Comparison of ENCODE assay signal across 18 mouse cellular contexts in the genomic region with DNA sequence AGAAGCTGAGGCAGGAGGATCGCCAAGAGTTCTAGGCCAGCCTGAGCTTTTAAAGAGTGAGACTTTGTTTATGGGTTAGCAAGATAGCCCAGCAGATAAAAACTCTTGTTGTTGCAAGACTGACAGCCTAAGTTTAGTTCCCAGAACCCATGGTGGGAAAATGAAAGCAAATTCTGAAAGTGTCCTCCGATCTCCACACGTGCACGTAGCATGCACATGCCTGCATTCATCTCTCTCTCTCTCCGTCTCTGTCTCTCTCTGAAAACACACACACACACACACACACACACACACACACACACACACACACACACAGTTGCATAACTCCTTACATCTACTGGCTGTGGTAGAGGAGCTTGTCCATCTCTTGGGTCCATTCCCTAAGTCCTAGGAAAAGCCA.
DNase-seq lines count a peak whose midpoint lies in the region; ATAC-seq and TF ChIP-seq lines count a peak whose summit lies in the region.
"Had no signal": no experiment of that assay in that cellular context is flagged by ENCODE, and none has a peak within 500 bp of the region (broad histone marks: within the 10 kb centered on the region; RNA-seq: fewer than 3 reads in every experiment).

No protein-coding gene starts in this region.

- no peaks in the 10 kb centered on the region for H3K79me2 ChIP-seq in CH12.LX (replicated peaks; ENCODE audit: control insufficient read depth, extremely low read depth, insufficient read depth, poor library complexity, severe bottlenecking)

- H3K4me2 ChIP-seq in forebrain, embryonic 13.5 days = no peak overlapping the region
- no peak overlapping the region for H3K4me2 ChIP-seq in limb, embryonic 13.5 days (replicated peaks)
- peak overlapping the region; percentile 54 for H3K4me2 ChIP-seq in CH12.LX (ENCODE audit: insufficient read depth, low read depth, poor library complexity, severe bottlenecking)
- H3K4me2 ChIP-seq: embryonic facial prominence, embryonic 12.5 days; forebrain, embryonic 12.5 days; heart, embryonic 12.5 days; hindbrain, embryonic 15.5 days had no signal

- DNase-seq in forebrain, embryonic 10.5 days (ENCODE audit: extremely low spot score, low spot score) = peak; percentile 9
- DNase-seq in limb, embryonic 10.5 days (ENCODE audit: low spot score) = no peak
- no peak for DNase-seq in CH12.LX (ENCODE audit: extremely low read depth)
- peak; percentile 7 for DNase-seq in induced T-regulatory cell, adult 2 months (ENCODE audit: low read depth)
- no peak for DNase-seq in cerebellum, adult 18-20 months
- DNase-seq: adrenal gland, postnatal 25 days; B cell, adult 2 months; cerebellum, adult 2 months; cerebellum, postnatal 10 days; forebrain, postnatal 0 days; gastrocnemius, postnatal 14 days had no signal

- dilution Hi-C loops in CH12.LX (cut with MboI; ENCODE audit: extremely low pct_ligation_motif_present, extremely low pct_unique_long_range_greater_than_20kb, low sequenced_read_pairs) = no loop called here

- H3K4me3 ChIP-seq in forebrain, embryonic 10.5 days = no peak overlapping the region
- no peak overlapping the region for H3K4me3 ChIP-seq in forebrain, embryonic 13.5 days
- no peak overlapping the region for H3K4me3 ChIP-seq in limb, embryonic 13.5 days
- H3K4me3 ChIP-seq in limb, embryonic 10.5 days = no peak overlapping the region
- peak overlapping the region in 1 of 3 experiments; percentile 16 for H3K4me3 ChIP-seq in CH12.LX (replicated peaks in 1 of 3; ENCODE audit: low read depth in 2 of 3, low read length in 2 of 3, poor library complexity in 1 of 3)
- H3K4me3 ChIP-seq: embryonic facial prominence, embryonic 12.5 days; forebrain, embryonic 12.5 days; heart, embryonic 12.5 days; hindbrain, embryonic 15.5 days had no signal

- peaks cover 32% of the 10 kb centered on the region for H3K4me1 ChIP-seq in forebrain, embryonic 10.5 days
- H3K4me1 ChIP-seq in forebrain, embryonic 13.5 days = peaks cover 10% of the 10 kb centered on the region
- H3K4me1 ChIP-seq in limb, embryonic 13.5 days = no peaks in the 10 kb centered on the region
- H3K4me1 ChIP-seq in limb, embryonic 10.5 days = peaks cover 13% of the 10 kb centered on the region
- peaks cover 6 to 25% of the 10 kb centered on the region in 2 experiments for H3K4me1 ChIP-seq in CH12.LX (ENCODE audit: control insufficient read depth in 1 of 2, insufficient read depth in 2 of 2)
- H3K4me1 ChIP-seq: embryonic facial prominence, embryonic 12.5 days; heart, embryonic 12.5 days had no signal

- TF ChIP-seq POLR2A in CH12.LX (IDR thresholded peaks at IDR 0.05; ENCODE audit: low read depth, low read length) = no peak

- no peak for TF ChIP-seq EP300 in CH12.LX (IDR thresholded peaks at IDR 0.05; ENCODE audit: low read length)

- H3K27me3 ChIP-seq in forebrain, embryonic 10.5 days (ENCODE audit: poor library complexity, severe bottlenecking) = 0 out of 2 replicates have a peak, but pooled peaks cover 10% of the 10 kb centered on the region
- H3K27me3 ChIP-seq in forebrain, embryonic 13.5 days = 0 out of 2 replicates have a peak, but pooled peaks cover 4% of the 10 kb centered on the region
- H3K27me3 ChIP-seq in limb, embryonic 13.5 days = no peaks in the 10 kb centered on the region; the same call in 1 of the 2 replicates
- H3K27me3 ChIP-seq in limb, embryonic 10.5 days (ENCODE audit: low read depth, poor library complexity, severe bottlenecking) = no peaks in the 10 kb centered on the region
- H3K27me3 ChIP-seq in CH12.LX (replicated peaks) = peaks cover 2% of the 10 kb centered on the region
- H3K27me3 ChIP-seq: embryonic facial prominence, embryonic 12.5 days; heart, embryonic 12.5 days; hindbrain, embryonic 15.5 days had no signal

- H3K9ac ChIP-seq in forebrain, embryonic 13.5 days = no peak overlapping the region
- no peak overlapping the region for H3K9ac ChIP-seq in limb, embryonic 13.5 days
- H3K9ac ChIP-seq in CH12.LX (ENCODE audit: insufficient read depth, low read depth) = no peak overlapping the region
- H3K9ac ChIP-seq: embryonic facial prominence, embryonic 12.5 days; forebrain, embryonic 12.5 days; forebrain, postnatal 0 days; heart, embryonic 12.5 days; hindbrain, embryonic 15.5 days had no signal

- H3K27ac ChIP-seq in forebrain, embryonic 10.5 days = peak overlapping the region; percentile 66; the same call in 1 of the 2 replicates
- H3K27ac ChIP-seq in forebrain, embryonic 13.5 days = no peak overlapping the region
- H3K27ac ChIP-seq in limb, embryonic 13.5 days = no peak overlapping the region
- no peak overlapping the region for H3K27ac ChIP-seq in limb, embryonic 10.5 days
- no peak overlapping the region for H3K27ac ChIP-seq in CH12.LX (ENCODE audit: insufficient read depth, low read depth)
- H3K27ac ChIP-seq: embryonic facial prominence, embryonic 12.5 days; forebrain, embryonic 12.5 days; hindbrain, embryonic 15.5 days had no signal

- no peaks in the 10 kb centered on the region for H3K36me3 ChIP-seq in forebrain, embryonic 10.5 days (replicated peaks)
- no peaks in the 10 kb centered on the region for H3K36me3 ChIP-seq in forebrain, embryonic 13.5 days (ENCODE audit: poor library complexity, severe bottlenecking)
- H3K36me3 ChIP-seq in limb, embryonic 13.5 days = no peaks in the 10 kb centered on the region
- H3K36me3 ChIP-seq in limb, embryonic 10.5 days = no peaks in the 10 kb centered on the region
- no peaks in the 10 kb centered on the region for H3K36me3 ChIP-seq in CH12.LX (replicated peaks in 1 of 2; ENCODE audit: control insufficient read depth in 1 of 2, insufficient read depth in 1 of 2, low read length in 1 of 2)
- H3K36me3 ChIP-seq: embryonic facial prominence, embryonic 12.5 days; forebrain, embryonic 12.5 days; heart, embryonic 12.5 days; hindbrain, embryonic 15.5 days had no signal

- no peak for ATAC-seq in forebrain, embryonic 13.5 days
- ATAC-seq in limb, embryonic 13.5 days (ENCODE audit: low FRiP score, low read depth) = peak; percentile 22; the same call in 1 of the 2 replicates
- ATAC-seq: CD4-positive, CD25-positive, alpha-beta regulatory T cell, adult 4 months had no signal

- H3K9me3 ChIP-seq in forebrain, embryonic 10.5 days = no peaks in the 10 kb centered on the region
- no peaks in the 10 kb centered on the region for H3K9me3 ChIP-seq in forebrain, embryonic 13.5 days (replicated peaks)
- no peaks in the 10 kb centered on the region for H3K9me3 ChIP-seq in limb, embryonic 13.5 days
- no peaks in the 10 kb centered on the region for H3K9me3 ChIP-seq in limb, embryonic 10.5 days (replicated peaks)
- H3K9me3 ChIP-seq in CH12.LX (replicated peaks; ENCODE audit: low read length) = no peaks in the 10 kb centered on the region
- H3K9me3 ChIP-seq: embryonic facial prominence, embryonic 12.5 days; forebrain, embryonic 12.5 days; heart, embryonic 12.5 days; hindbrain, embryonic 15.5 days had no signal

- no peak for TF ChIP-seq RAD21 in CH12.LX (IDR thresholded peaks at IDR 0.05; ENCODE audit: low read depth, low read length)

- no peak for TF ChIP-seq CTCF in CH12.LX (conservative IDR thresholded peaks at IDR 0.05 in 1 of 2, IDR thresholded peaks at IDR 0.05 in 1 of 2; ENCODE audit: low read depth in 2 of 2, low read length in 2 of 2)

- WGBS in forebrain, embryonic 10.5 days = 98% methylated on average over 5 of the region's 5 CpGs
- WGBS in forebrain, embryonic 13.5 days = 97% methylated on average over 5 of the region's 5 CpGs
- WGBS in limb, embryonic 13.5 days = 94% methylated on average over 5 of the region's 5 CpGs
- WGBS in limb, embryonic 10.5 days = 97% methylated on average over 5 of the region's 5 CpGs

- in situ Hi-C loops in CH12.LX (cut with MboI; ENCODE audit: low pct_ligation_motif_present, low pct_unique_long_range_greater_than_20kb, low sequenced_read_pairs) = no loop called here

TF ChIP-seq in CH12.LX, 34 proteins besides CTCF, POLR2A, EP300 and RAD21:
- TF ChIP-seq BHLHE40 (IDR thresholded peaks at IDR 0.05; ENCODE audit: low read depth, low read length) (peak; percentile 73), USF2 (conservative IDR thresholded peaks at IDR 0.05; ENCODE audit: low read depth, low read length) (no peak)

Comparison
In these comparisons a context has a peak if more than half of its experiments do, and no peak if none do; other contexts are left out.
1. DNase-seq: peak in forebrain, embryonic 10.5 days (single experiment) and induced T-regulatory cell, adult 2 months (single experiment); none in limb, embryonic 10.5 days (single experiment), CH12.LX (single experiment) and cerebellum, adult 18-20 months (0 of 2).